ENCODE assay signal across 8 mouse cellular contexts in genomic region chr10:67317931-67318460, GRCm38 (mm10). TPM values are rescaled to one million over a fixed set of nuclear protein-coding genes. Genes with fewer than 3 reads are reported as not detected.
A peak's percentile ranks its signal among the peaks of the same experiment; 100 is the strongest.
DNase-seq lines count a peak whose midpoint lies in the region; ATAC-seq lines count a peak whose summit lies in the region.

No protein-coding gene starts in this region.

- intact Hi-C loops in heart, postnatal 25 days (cut with DNase I): no loop called here
- intact Hi-C loops in heart, postnatal 10 days (cut with DNase I): loop anchor here (2.0 to 10.0 kb wide), 4 partner anchors 403 to 827 kb away; no protein-coding TSS in a partner anchor

- peak; percentile 56 for ATAC-seq in megakaryocyte progenitor cell, adult 5-6 weeks (replicated peaks; ENCODE audit: poor library complexity)

- DNase-seq in heart, adult 11 months: peak; percentile 92
- no peak for DNase-seq in heart, postnatal 25 days (ENCODE audit: low spot score)
- peak; percentile 54 for DNase-seq in embryo, embryonic 9.5 days (ENCODE audit: extremely low spot score)
- peak; percentile 46 to 49 for DNase-seq in heart, postnatal 10 days
- peak; percentile 77 to 85 for DNase-seq in kidney, postnatal 4 days
- DNase-seq in adipocyte (ENCODE audit: low spot score): no peak
- no peak for DNase-seq in frontal cortex, postnatal 10 days (ENCODE audit: low spot score in 2 of 2)

RNA-seq across cellular contexts. Expression of gene Nrbf2, which starts 32.9 kb away (rescaled TPM):
- 1 to 10 TPM; 6.9 to 8.6 TPM for total RNA-seq in heart, postnatal 25 days (2021)
- 10 to 100 TPM; 10.4 to 10.6 TPM for total RNA-seq in heart, postnatal 10 days (2021)
- total RNA-seq in megakaryocyte progenitor cell, adult 5-6 weeks (2015): 32.2 and 33.6 TPM in 2 replicates
- 13.2 and 21.9 TPM in 2 replicates for total RNA-seq in megakaryocyte progenitor cell, adult 5-6 weeks (2017)

Comparison
In these comparisons a context has a peak if more than half of its experiments do, and no peak if none do; other contexts are left out.
1. DNase-seq: peak in heart, adult 11 months (single experiment), embryo, embryonic 9.5 days (single experiment), heart, postnatal 10 days (2 of 2) and kidney, postnatal 4 days (2 of 2); none in heart, postnatal 25 days (single experiment), adipocyte (single experiment) and frontal cortex, postnatal 10 days (0 of 2).